Mouse (Mus musculus): Measurements from ENCODE around the gene Enah. TPM values are rescaled to one million over a fixed set of nuclear protein-coding genes. Genes with fewer than 3 reads are reported as not detected.

The Enah gene
- polyA plus RNA-seq, 1 experiment from 2014 or later, result 40.4 TPM

DNA sequence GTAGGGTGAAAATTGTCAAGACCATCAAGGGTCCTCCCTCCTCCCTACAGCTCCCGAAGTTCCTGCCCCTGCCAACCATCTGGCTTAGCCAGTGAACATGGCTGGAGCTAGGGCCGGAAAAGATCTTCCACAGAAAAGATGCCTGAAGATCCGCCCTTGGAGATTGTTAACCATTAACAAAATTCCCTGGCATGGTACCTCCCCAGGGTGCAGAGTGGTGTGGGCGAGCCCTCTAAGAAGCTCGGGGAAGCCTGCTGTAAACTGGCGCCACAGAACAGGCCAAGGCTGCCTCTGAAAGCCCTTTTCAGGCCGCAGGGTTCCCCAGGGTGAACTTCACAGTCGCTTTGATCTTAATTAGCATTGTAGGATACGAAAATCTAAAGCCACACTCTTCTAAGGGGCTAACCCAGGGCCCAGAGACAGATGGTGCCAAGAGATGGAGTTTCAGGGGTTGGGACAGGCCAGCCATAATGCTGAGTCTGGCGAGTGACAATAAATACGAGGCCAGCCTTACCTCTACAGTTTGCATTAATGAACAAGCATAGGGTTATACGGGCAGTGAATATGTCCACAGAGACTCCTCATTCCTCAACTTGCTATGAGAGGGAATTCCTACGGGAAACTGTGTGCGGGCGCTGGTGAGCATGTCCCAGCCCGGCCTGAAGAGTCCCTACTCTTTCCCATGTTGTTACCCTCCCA, 157.0 kb downstream of the Enah start:
- H3K9ac ChIP-seq, result no peak overlapping the region
- no peak overlapping the region for H3K27ac ChIP-seq
- 56% methylated on average over 16 of the region's 16 CpGs for WGBS
- H3K36me3 ChIP-seq (replicated peaks), result no peaks in the 10 kb centered on the region
- ATAC-seq (ENCODE audit: low FRiP score), result no peak
- peaks cover 7% of the 10 kb centered on the region for H3K4me1 ChIP-seq
- no peak overlapping the region for H3K4me3 ChIP-seq (replicated peaks)
- no peaks in the 10 kb centered on the region for H3K27me3 ChIP-seq
- H3K4me2 ChIP-seq, result no peak overlapping the region
- no peaks in the 10 kb centered on the region for H3K9me3 ChIP-seq

DNA sequence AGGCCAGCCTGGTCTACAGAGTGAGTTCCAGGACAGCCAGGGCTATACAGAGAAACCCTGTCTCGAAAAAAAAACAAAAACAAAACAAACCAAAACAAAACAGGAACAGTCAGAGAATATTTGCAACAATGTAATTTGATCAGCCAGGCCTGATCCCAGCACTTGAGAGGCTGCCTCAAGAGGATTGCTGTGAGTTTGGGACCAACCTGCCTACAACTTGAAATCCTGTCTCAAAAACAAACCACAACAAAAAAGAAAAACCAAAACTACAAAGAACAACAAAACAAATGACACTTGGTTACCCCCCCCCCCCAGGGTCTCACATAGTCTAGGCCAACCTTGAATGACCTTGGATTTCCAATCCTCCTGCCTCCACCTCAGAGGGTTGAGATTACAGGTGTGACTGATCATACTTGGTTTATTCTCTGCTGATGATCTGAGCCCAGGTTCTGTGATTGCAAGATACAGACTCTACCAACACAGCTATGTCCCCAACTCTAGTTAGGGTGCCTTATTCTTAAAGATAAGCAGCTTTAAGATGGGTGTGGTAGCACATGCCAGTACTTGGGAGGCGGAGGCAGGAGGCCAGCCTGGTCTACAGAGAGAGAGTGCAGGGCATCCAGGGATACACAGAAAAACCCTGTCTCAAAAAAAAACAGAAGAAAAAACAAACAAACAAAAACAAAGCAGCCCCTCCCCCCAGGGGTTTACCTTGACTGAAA, 158.4 kb downstream of the Enah start:
- no peak overlapping the region for H3K4me2 ChIP-seq

DNA sequence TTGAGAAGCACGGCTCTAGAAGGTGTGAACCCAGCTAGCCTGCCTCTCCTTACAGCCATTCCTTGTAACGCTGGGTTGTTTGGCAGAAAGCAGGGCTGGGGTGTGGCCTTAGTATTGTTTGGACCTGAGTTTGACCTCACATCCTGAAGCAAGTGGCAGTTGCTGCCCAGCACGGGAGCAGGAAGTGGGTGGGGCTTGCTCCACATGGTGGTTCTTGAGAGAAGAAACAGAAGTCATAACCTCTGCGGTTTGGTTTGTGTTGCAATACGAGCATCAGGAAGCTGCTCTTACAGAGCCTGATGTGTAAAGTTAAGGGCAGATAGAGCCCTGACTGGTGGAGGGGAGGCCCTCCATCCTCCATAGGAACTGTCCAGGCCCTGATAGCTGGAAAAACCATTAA, 159.1 kb downstream of the Enah start:
- 53% methylated on average over 5 of the region's 5 CpGs for WGBS
- H3K27ac ChIP-seq, result no peak overlapping the region
- no peak overlapping the region for H3K4me2 ChIP-seq
- H3K9ac ChIP-seq, result no peak overlapping the region
- no peaks in the 10 kb centered on the region for H3K36me3 ChIP-seq (replicated peaks)
- H3K9me3 ChIP-seq, result no peaks in the 10 kb centered on the region
- no peaks in the 10 kb centered on the region for H3K27me3 ChIP-seq
- ATAC-seq (ENCODE audit: low FRiP score), result no peak
- peaks cover 7% of the 10 kb centered on the region for H3K4me1 ChIP-seq
- no peak overlapping the region for H3K4me3 ChIP-seq (replicated peaks)

More for the DNA sequence above, 158.4 kb downstream of the Enah start:
- no peak overlapping the region for H3K4me3 ChIP-seq (replicated peaks)
- H3K27ac ChIP-seq, result no peak overlapping the region
- H3K9me3 ChIP-seq, result no peaks in the 10 kb centered on the region
- no peaks in the 10 kb centered on the region for H3K36me3 ChIP-seq (replicated peaks)
- H3K27me3 ChIP-seq, result no peaks in the 10 kb centered on the region
- 74% methylated on average over 2 of the region's 2 CpGs for WGBS
- H3K4me1 ChIP-seq, result peaks cover 7% of the 10 kb centered on the region
- no peak overlapping the region for H3K9ac ChIP-seq
- no peak for ATAC-seq (ENCODE audit: low FRiP score)

DNA sequence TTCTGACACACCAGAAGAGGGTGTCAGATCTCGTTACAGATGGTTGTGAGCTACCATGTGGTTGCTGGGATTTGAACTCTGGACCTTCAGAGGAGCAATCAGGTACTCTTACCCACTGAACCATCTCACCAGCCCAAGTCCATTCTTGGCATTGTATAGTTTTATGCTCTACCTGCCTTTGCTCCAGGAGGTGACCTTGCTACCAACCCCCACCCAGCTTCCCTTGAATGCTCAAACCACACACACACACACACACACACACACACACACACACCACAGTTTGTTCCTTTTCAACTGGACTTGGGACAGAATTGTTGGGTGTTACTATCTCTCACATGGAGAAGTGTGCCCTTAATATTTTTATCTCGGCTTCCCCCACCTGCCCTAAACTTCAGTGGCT, 163.5 kb downstream of the Enah start:
- Histone ChIP-seq H3K9ac (no peak overlapping the region), H3K4me1 (peaks cover 5% of the 10 kb centered on the region; the same call in 1 of the 2 replicates), H3K36me3 (replicated peaks) (no peaks in the 10 kb centered on the region), H3K4me2 (no peak overlapping the region), H3K4me3 (replicated peaks) (no peak overlapping the region), H3K9me3 (no peaks in the 10 kb centered on the region), H3K27me3 (peaks cover 7% of the 10 kb centered on the region; the same call in 1 of the 2 replicates), H3K27ac (no peak overlapping the region)
- 90% methylated on average over 2 of the region's 2 CpGs for WGBS
- no peak for ATAC-seq (ENCODE audit: low FRiP score)

DNA sequence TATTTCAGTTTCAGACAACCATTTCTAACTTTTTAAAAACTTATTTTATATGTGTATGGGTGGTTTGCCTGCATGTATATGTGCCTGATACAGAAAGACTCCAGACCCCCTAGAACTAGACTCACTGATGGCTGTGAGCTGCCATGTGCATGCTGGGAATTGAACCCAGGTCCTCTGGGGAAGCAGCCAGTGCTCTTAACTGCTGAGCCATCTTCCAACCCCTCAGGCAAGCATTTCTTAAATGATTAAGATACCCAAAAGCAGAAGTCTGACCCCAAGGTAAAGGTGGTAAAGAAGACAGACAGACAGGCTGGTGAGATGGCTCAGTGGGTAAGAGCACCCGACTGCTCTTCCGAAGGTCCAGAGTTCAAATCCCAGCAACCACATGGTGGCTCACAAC, 165.0 kb downstream of the Enah start:
- no peaks in the 10 kb centered on the region for H3K9me3 ChIP-seq
- no peak overlapping the region for H3K9ac ChIP-seq
- H3K4me3 ChIP-seq (replicated peaks), result no peak overlapping the region
- H3K4me2 ChIP-seq, result no peak overlapping the region
- no peaks in the 10 kb centered on the region for H3K36me3 ChIP-seq (replicated peaks)
- no peak overlapping the region for H3K27ac ChIP-seq
- no peak for ATAC-seq (ENCODE audit: low FRiP score)
- H3K4me1 ChIP-seq, result 0 out of 2 replicates have a peak, but pooled peaks cover 5% of the 10 kb centered on the region
- H3K27me3 ChIP-seq, result peaks cover 7% of the 10 kb centered on the region; the same call in 1 of the 2 replicates
- WGBS, result 94% methylated on average over 2 of the region's 2 CpGs

DNA sequence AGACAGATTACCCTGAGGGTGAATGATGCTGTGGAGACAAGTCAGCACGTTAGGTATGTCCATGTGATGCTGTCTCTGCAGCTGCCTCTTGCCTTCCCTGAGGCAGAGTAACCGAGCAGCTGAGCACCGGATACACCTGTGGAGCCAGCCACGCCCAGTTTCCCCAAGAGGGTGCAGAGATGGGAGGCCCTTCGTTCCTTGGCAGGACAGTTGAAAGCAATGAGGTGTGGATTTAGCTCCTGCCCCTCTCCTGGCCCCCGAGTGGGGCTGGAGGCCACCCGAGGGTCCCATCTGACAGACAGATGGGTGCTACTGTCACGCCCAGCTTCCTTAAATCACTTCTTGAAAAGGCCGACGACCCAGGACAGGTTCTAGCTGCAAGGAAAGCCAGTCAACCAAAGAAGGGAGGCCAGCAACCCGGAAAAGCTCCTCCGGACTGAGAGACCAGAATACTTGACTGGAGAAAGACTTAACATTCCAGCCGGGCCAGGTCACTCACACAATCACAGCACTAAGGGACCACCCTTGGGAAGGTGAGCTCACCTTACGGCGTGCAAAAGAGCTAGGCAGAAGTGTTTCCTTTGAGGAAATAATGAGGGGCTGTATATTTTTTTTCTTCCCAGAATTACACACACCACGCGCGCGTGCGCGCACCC, 166.6 kb downstream of the Enah start:
- no peak for ATAC-seq (ENCODE audit: low FRiP score)
- no peaks in the 10 kb centered on the region for H3K9me3 ChIP-seq
- no peak overlapping the region for H3K9ac ChIP-seq
- WGBS, result 20% methylated on average over 19 of the region's 21 CpGs
- peak overlapping the region; percentile 18 for H3K4me2 ChIP-seq
- peaks cover 7% of the 10 kb centered on the region; the same call in 1 of the 2 replicates for H3K27me3 ChIP-seq
- 0 out of 2 replicates have a peak, but pooled peaks cover 5% of the 10 kb centered on the region for H3K4me1 ChIP-seq
- H3K27ac ChIP-seq, result no peak overlapping the region
- H3K4me3 ChIP-seq (replicated peaks), result no peak overlapping the region
- H3K36me3 ChIP-seq (replicated peaks), result no peaks in the 10 kb centered on the region

DNA sequence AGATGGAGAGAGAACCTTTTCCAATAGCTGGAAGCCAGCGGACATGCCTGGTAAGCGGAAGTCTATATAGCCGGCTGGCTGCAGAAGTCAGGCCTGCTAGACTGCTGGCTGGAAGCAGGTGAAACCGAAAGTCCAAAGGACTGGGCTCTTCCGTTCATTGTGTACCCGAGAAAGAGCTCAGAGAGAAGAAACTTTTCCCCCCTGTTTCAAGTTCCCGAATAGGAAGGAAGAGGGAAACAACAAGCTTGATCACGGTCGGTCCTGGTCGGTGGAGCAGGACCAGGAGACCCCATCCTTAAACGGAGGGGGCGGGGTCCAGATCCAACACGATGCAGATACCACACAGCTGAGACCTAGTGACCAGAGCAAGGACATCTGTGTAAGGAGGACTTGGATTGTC, 167.3 kb downstream of the Enah start:
- H3K9me3 ChIP-seq, result no peaks in the 10 kb centered on the region
- H3K36me3 ChIP-seq (replicated peaks), result no peaks in the 10 kb centered on the region
- 60% methylated on average over 13 of the region's 13 CpGs for WGBS
- peaks cover 7% of the 10 kb centered on the region; the same call in 1 of the 2 replicates for H3K27me3 ChIP-seq
- ATAC-seq (ENCODE audit: low FRiP score), result no peak
- H3K4me2 ChIP-seq, result no peak overlapping the region
- no peak overlapping the region for H3K4me3 ChIP-seq (replicated peaks)
- 0 out of 2 replicates have a peak, but pooled peaks cover 5% of the 10 kb centered on the region for H3K4me1 ChIP-seq
- H3K9ac ChIP-seq, result no peak overlapping the region
- H3K27ac ChIP-seq, result no peak overlapping the region

DNA sequence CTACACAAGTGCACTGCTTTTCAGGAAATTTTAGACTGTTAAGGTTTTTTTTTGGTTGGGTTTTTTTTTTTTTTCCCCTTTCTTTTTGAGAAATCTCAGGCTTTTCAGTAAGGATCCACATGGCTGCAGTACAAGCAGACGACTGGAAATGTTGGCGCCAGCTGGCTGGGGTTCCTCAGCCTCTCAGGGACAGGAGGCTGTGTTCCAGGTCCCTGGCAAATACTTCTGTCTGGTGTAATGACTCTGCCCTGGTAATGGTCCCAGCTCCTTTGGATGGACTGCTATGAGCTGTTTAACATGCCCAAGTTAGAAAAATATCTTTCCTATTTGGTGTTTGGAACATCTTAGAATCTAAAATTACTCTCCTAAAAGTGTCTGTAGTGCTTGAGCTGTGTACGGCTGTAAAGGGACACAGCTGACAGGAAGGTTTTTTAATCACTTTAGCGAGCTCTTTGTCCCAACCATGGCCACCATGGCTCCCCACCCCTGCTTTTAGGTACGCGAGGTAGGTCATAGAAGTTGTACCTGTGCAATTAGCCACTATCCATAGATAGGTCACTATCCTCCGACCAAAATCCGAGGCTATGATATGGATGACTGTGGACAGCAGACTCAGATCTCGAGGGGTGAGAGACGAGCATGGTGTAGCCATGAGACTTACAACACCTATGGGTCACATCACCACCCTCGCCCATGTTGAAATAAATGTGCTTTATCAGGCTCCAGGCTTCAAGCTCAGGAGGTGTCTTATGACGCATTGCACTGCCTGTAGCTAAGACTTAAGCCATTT, 168.1 kb downstream of the Enah start:
- Histone ChIP-seq H3K36me3 (replicated peaks) (no peaks in the 10 kb centered on the region), H3K9ac (no peak overlapping the region), H3K27me3 (peaks cover 7% of the 10 kb centered on the region; the same call in 1 of the 2 replicates), H3K4me3 (replicated peaks) (no peak overlapping the region), H3K9me3 (no peaks in the 10 kb centered on the region), H3K4me2 (no peak overlapping the region), H3K4me1 (0 out of 2 replicates have a peak, but pooled peaks cover 5% of the 10 kb centered on the region), H3K27ac (no peak overlapping the region)
- no peak for ATAC-seq (ENCODE audit: low FRiP score)
- 90% methylated on average over 12 of the region's 12 CpGs for WGBS

DNA sequence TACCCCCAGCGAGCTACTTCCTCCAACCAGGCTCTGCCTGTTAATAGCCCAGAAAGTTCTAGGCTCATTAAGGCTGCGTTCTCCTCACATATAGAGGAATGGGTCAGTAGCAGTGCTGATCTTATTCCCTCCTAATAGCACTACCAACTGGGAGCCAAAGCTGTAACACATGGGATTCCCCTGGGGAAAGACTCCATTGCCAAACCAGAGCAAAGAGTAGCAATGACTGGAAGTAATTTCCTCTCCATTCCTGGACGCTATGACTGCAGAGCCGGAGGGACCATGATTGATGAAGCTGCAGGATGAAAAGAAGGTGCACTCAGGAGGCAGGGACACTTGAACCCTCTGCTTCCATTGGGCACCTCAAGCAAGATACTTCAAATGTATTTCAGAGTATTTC, 169.3 kb downstream of the Enah start:
- H3K9ac ChIP-seq, result no peak overlapping the region
- ATAC-seq (ENCODE audit: low FRiP score), result no peak
- H3K9me3 ChIP-seq, result no peaks in the 10 kb centered on the region
- H3K36me3 ChIP-seq (replicated peaks), result no peaks in the 10 kb centered on the region
- H3K4me2 ChIP-seq, result no peak overlapping the region
- 87% methylated on average over 4 of the region's 4 CpGs for WGBS
- H3K27ac ChIP-seq, result no peak overlapping the region
- 0 out of 2 replicates have a peak, but pooled peaks cover 5% of the 10 kb centered on the region for H3K4me1 ChIP-seq
- no peak overlapping the region for H3K4me3 ChIP-seq (replicated peaks)
- H3K27me3 ChIP-seq, result peaks cover 7% of the 10 kb centered on the region; the same call in 1 of the 2 replicates

DNA sequence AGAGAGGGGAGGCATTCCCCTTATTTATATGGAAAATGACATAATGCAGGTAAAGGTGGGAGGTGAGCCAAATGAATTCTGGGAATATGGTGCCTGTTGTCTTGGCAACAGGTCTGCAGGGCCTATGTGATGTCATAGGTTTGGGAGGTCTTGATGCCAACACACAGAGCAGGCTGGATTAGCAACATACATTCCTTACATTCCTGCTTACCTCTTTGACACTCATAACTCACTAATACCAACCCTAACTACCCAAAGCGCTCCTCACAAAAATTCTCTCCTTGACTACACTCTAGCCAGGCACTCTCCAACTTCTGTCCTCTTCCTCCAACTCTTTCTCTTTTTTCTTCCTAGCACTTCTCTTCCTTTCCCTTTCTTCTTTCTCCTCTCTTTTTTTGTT, 171.6 kb downstream of the Enah start:
- no peak overlapping the region for H3K4me2 ChIP-seq

DNA sequence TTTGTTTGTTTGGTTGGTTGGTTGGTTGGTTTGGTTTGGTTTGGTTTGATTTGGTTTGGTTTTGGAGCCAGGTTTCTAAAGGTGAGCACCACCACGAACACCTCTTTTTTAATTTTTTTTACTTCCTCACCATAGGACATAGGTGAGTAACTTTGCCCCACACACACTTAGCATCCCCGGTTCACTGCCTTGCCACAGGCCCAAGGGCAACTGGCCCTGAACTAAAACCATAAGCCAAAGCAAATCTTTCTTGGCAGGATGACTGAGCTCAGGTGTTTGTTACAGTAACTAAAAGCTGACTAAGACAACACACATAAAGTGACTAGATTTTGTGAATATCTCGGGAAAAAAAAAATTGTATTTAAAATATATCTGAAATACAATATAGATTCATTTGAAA, 172.4 kb downstream of the Enah start:
- ATAC-seq (ENCODE audit: low FRiP score), result no peak
- Histone ChIP-seq H3K27me3 (no peaks in the 10 kb centered on the region), H3K4me1 (0 out of 2 replicates have a peak, but pooled peaks cover 7% of the 10 kb centered on the region), H3K4me2 (no peak overlapping the region), H3K27ac (no peak overlapping the region), H3K9ac (no peak overlapping the region), H3K4me3 (replicated peaks) (no peak overlapping the region), H3K36me3 (replicated peaks) (no peaks in the 10 kb centered on the region), H3K9me3 (no peaks in the 10 kb centered on the region)
- WGBS, result 87% methylated on average over 3 of the region's 3 CpGs

More for the DNA sequence above, 171.6 kb downstream of the Enah start:
- peaks cover 7% of the 10 kb centered on the region; the same call in 1 of the 2 replicates for H3K27me3 ChIP-seq
- H3K27ac ChIP-seq, result no peak overlapping the region
- no peak overlapping the region for H3K9ac ChIP-seq
- no peak overlapping the region for H3K4me3 ChIP-seq (replicated peaks)
- H3K36me3 ChIP-seq (replicated peaks), result no peaks in the 10 kb centered on the region
- no peaks in the 10 kb centered on the region for H3K9me3 ChIP-seq
- WGBS, result 90% methylated on average over 1 of the region's 1 CpGs
- ATAC-seq (ENCODE audit: low FRiP score), result no peak
- 0 out of 2 replicates have a peak, but pooled peaks cover 4% of the 10 kb centered on the region for H3K4me1 ChIP-seq

Data from forebrain, embryonic 12.5 days (tissue).